Mouse (Mus musculus) myocyte (in vitro differentiated cells): ENCODE measurements around the gene Lrpprc.

Experiments
- CEBPB ChIP-seq: IDR thresholded peaks from 2 replicates; pipeline ENCODE4 v1.6.1; 2011; ENCODE audit warnings: mild to moderate bottlenecking, moderate library complexity; ENCODE audit not compliant: poor library complexity, insufficient read depth, severe bottlenecking
- E2F4 ChIP-seq: IDR thresholded peaks from one replicate; pipeline ENCODE4 v1.6.1; 2011; ENCODE audit warnings: mild to moderate bottlenecking, control low read depth, moderate library complexity; ENCODE audit not compliant: insufficient read depth
- MYOG ChIP-seq, 3 experiments: IDR thresholded peaks; one replicate each; pipeline ENCODE4 v1.6.1; 2011; ENCODE audit warnings: control low read depth in 2 of 3, low read depth in 2 of 3, mild to moderate bottlenecking in 2 of 3; ENCODE audit not compliant: insufficient read length in 2 of 3, control insufficient read depth in 1 of 3, insufficient read depth in 1 of 3
- POLR2A ChIP-seq: IDR thresholded peaks from one replicate; pipeline ENCODE4 v1.6.1; 2011; ENCODE audit warnings: low read depth, mild to moderate bottlenecking, control low read depth, moderate library complexity; ENCODE audit not compliant: insufficient read length
- TCF12 ChIP-seq: IDR thresholded peaks from one replicate; pipeline ENCODE4 v1.6.1; 2011; ENCODE audit warnings: mild to moderate bottlenecking, control low read depth; ENCODE audit not compliant: poor library complexity, insufficient read depth, severe bottlenecking
- TCF3 ChIP-seq: IDR thresholded peaks from one replicate; pipeline ENCODE4 v1.6.1; 2011; ENCODE audit warnings: low read depth, control low read depth; ENCODE audit not compliant: insufficient read length

DNA sequence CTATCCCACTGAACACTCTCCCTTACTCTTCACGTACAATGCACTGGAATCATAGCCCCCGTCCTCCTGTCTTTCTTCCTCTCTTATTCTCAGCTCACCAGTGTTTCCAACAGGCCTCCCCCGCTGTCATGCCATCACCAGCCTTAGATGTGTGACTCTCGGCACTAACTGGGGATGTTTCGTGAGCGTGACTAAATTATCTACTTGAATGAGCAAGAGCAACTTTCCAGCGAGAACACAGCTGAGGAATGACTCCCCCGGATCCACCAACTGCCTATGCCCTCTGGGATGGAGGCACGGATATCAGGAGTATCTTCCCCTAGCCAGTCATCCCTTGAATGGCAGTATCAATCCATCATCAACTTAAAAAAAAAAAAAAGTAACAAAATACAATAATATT, 66.6 kb downstream of the Lrpprc start:
- TF ChIP-seq POLR2A (no peak), TCF3 (no peak), CEBPB (no peak), TCF12 (no peak), MYOG (IDR thresholded peaks at IDR 0.05; ENCODE audit: control insufficient read depth in 1 of 3, insufficient read depth in 1 of 3, insufficient read length in 2 of 3, low read depth in 2 of 3) (no peak), E2F4 (no peak)
